Mouse (Mus musculus) E14TG2a.4 (cell line): Measurements from ENCODE around the gene Scnn1b.

Source experiments
- CTCF ChIP-seq: conservative IDR thresholded peaks from 2 replicates; pipeline ENCODE4 v1.5.1; 2014; ENCODE audit warnings: low read length
- NANOG ChIP-seq: IDR thresholded peaks from 2 replicates; pipeline ENCODE4 v1.6.1; 2014; ENCODE audit warnings: borderline replicate concordance, low read length, mixed read lengths
- POU5F1 ChIP-seq: IDR thresholded peaks from 2 replicates; pipeline ENCODE4 v1.6.1; 2014; ENCODE audit warnings: low read length, borderline replicate concordance

- TF ChIP-seq CTCF (no peak), POU5F1 (no peak), NANOG (no peak)
Observed at GRCm38 (mm10) chr7:121962571-121962959, 97.7 kb downstream of the Scnn1b start.
